Mouse (Mus musculus) heart, embryonic 11.5 days (tissue): Measurements from ENCODE around the gene Ssh2. TPM values are rescaled to one million over a fixed set of nuclear protein-coding genes. Genes with fewer than 3 reads are reported as not detected.

Source experiments
- ATAC-seq: fragments of 200-750 bp; cut with Nextera tagmentation; replicated peaks from 2 replicates; pipeline ENCODE4 v1.8.0; 2017; ENCODE audit warnings: moderate library complexity; ENCODE audit not compliant: insufficient number of reproducible peaks, low FRiP score, low TSS enrichment
- H3K27ac ChIP-seq: fragments of 300-500 bp; sonication (generic); 2 replicates; pipeline ENCODE4 v1.5.1; 2014; ENCODE audit warnings: mild to moderate bottlenecking, low read depth, low read length
- H3K27me3 ChIP-seq: fragments of 300-500 bp; sonication (generic); 2 replicates; pipeline ENCODE4 v1.6.1; 2014; ENCODE audit warnings: mild to moderate bottlenecking, low read length, mixed read lengths; ENCODE audit not compliant: control insufficient read depth, insufficient read depth
- H3K36me3 ChIP-seq: fragments of 300-500 bp; sonication (generic); 2 replicates; pipeline ENCODE4 v1.6.1; 2014; ENCODE audit warnings: mild to moderate bottlenecking, low read length, moderate library complexity, mixed read lengths; ENCODE audit not compliant: control insufficient read depth, insufficient read depth
- H3K4me1 ChIP-seq: fragments of 300-500 bp; sonication (generic); 2 replicates; pipeline ENCODE4 v1.6.1; 2014; ENCODE audit warnings: low read length; ENCODE audit not compliant: control insufficient read depth, insufficient read depth
- H3K4me2 ChIP-seq: fragments of 300-500 bp; sonication (generic); 2 replicates; pipeline ENCODE4 v1.6.1; 2014; ENCODE audit warnings: mild to moderate bottlenecking, moderate library complexity
- H3K4me3 ChIP-seq: fragments of 300-500 bp; sonication (generic); 2 replicates; pipeline ENCODE4 v1.5.1; 2014; ENCODE audit warnings: low read depth, low read length
- H3K9ac ChIP-seq: fragments of 300-500 bp; sonication (generic); 2 replicates; pipeline ENCODE4 v1.6.1; 2014; ENCODE audit warnings: mild to moderate bottlenecking, low read depth, low read length, moderate library complexity
- H3K9me3 ChIP-seq: fragments of 300-500 bp; sonication (generic); replicated peaks from 2 replicates; pipeline ENCODE4 v1.6.1; 2016; ENCODE audit warnings: low read length; ENCODE audit not compliant: control insufficient read depth
- WGBS: fragments of 180-500 bp; shearing (Covaris S2); extraction: QIAGEN DNeasy Blood & Tissue Kit; methylation state at CpG from one replicate; pipeline ENCODE4 v1.1.7; 2014; ENCODE audit not compliant: insufficient replicate concordance; 5-methylcytosine and 5-hydroxymethylcytosine counted together
- polyA plus RNA-seq: library from polyadenylated mRNA; unstranded; fragments of >200 nt; fragmentation: Nextera tagmentation; extraction: Ambion mirVana; gene quantifications from 2 replicates; pipeline ENCODE4 v1.2.1, GENCODE M21; 2014

The Ssh2 gene
- polyA plus RNA-seq, 1 experiment from 2014 or later = 22.8 TPM

DNA sequence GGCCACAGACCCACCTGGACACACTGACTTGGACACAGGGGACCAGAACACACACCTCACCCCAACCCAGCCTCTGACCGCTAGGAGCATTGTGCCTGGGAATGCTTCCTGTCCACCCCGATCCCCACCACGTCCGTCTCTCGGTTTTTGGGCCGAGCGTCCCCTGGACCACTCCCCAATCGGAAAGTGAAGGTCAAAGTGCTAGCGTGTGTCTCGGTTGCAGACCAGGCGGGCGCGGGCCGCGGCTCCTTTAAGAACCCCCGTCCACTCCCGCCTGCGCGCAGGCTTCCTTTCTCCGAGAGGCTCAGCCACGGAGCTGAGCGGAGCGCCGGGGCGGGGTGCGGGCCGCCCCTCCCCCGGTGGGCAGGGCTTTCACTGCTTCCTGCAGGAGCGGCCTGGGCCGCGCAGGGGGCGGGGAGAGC is 276.8 kb downstream of the Ssh2 start:
- H3K4me2 ChIP-seq = peak overlapping the region; percentile 85
- peak overlapping the region; percentile 89 for H3K9ac ChIP-seq
- H3K4me1 ChIP-seq = peaks cover 57% of the 10 kb centered on the region
- peak overlapping the region; percentile 97 for H3K4me3 ChIP-seq
- no peaks in the 10 kb centered on the region for H3K9me3 ChIP-seq
- under 1% methylated on average over 28 of the region's 32 CpGs for WGBS
- ATAC-seq = peak; percentile 81
- peaks cover 6% of the 10 kb centered on the region; the same call in 1 of the 2 replicates for H3K27me3 ChIP-seq
- H3K27ac ChIP-seq = peak overlapping the region; percentile 76
- no peaks in the 10 kb centered on the region for H3K36me3 ChIP-seq

- no peak for ATAC-seq
- peaks cover 62% of the 10 kb centered on the region for H3K4me1 ChIP-seq
- WGBS = 2% methylated on average over 54 of the region's 74 CpGs
Measured at GRCm38 (mm10) chr11:77493512-77494343, 277.6 kb downstream of the Ssh2 start, which contains the start of gene Git1. TSS of gene Git1 (plus strand) at chr11:77493562.

GRCm38 (mm10) chr11:77494344-77494676 is 278.2 kb downstream of the Ssh2 start:
- H3K27me3 ChIP-seq = no peaks in the 10 kb centered on the region
- peaks cover 63% of the 10 kb centered on the region for H3K4me1 ChIP-seq
- H3K9ac ChIP-seq = peak overlapping the region; percentile 89
- ATAC-seq = no peak
- peak overlapping the region; percentile 76 for H3K27ac ChIP-seq
- H3K36me3 ChIP-seq = no peaks in the 10 kb centered on the region
- H3K4me2 ChIP-seq = peak overlapping the region; percentile 85
- WGBS = 27% methylated on average over 4 of the region's 4 CpGs
- no peaks in the 10 kb centered on the region for H3K9me3 ChIP-seq
- H3K4me3 ChIP-seq = peak overlapping the region; percentile 97

More at GRCm38 (mm10) chr11:77493512-77494343, 277.6 kb downstream of the Ssh2 start, which contains the start of gene Git1:
- Histone ChIP-seq H3K4me3 (peak within 1 kb of the TSS; percentile 97), H3K36me3 (no peaks in the 10 kb centered on the region), H3K27me3 (peaks cover 2% of the 10 kb centered on the region; the same call in 1 of the 2 replicates), H3K27ac (peak within 1 kb of the TSS; percentile 76), H3K9ac (peak within 1 kb of the TSS; percentile 89), H3K9me3 (no peaks in the 10 kb centered on the region), H3K4me2 (peak within 1 kb of the TSS; percentile 85)

DNA sequence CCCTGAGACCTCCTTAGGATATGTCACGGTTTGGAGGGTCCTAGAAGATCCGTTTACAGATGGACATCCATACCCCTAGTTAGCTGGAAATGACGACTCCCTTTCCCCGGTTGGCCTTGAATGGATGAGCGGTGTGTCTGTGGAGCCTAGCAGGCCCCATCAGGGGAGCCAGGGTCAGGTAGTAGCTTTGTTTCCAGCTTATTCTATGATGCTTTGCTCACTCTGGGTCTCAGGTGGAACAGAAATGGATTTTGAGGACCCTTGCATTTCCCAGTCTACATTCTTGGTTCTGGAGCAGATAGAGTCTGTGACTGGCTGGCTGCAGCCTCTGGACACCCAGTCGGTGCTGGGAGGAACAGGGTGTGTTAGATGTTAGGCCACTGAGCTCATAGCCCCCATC is 278.7 kb downstream of the Ssh2 start:
- ATAC-seq = no peak
- peaks cover 63% of the 10 kb centered on the region for H3K4me1 ChIP-seq

DNA sequence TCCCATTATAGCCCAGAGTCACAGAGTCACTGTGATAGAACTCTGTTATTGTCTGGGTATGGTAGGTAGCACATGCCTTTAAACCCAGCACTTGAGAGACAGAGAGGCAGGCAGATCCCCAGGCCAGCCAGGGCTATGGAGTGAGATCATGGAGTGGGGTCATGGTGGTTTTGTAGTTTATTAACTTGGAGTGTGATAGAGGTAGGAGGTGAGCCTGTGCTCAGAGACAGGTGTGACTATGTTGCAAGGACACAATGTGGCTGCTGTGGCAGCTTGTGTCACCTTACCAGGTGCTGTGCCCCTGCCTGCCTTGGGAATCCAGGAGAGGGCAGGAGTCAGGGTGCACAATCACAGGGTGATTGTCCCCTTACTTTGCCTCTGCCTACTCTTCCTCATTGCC is 279.4 kb downstream of the Ssh2 start:
- peaks cover 7% of the 10 kb centered on the region for H3K36me3 ChIP-seq
- no peak overlapping the region for H3K9ac ChIP-seq
- H3K27ac ChIP-seq = no peak overlapping the region
- H3K4me3 ChIP-seq = no peak overlapping the region
- peak overlapping the region; percentile 85; the same call in 1 of the 2 replicates for H3K4me2 ChIP-seq
- H3K4me1 ChIP-seq = peaks cover 57% of the 10 kb centered on the region
- H3K27me3 ChIP-seq = no peaks in the 10 kb centered on the region
- no peak for ATAC-seq
- no peaks in the 10 kb centered on the region for H3K9me3 ChIP-seq

More for the DNA sequence above, 278.7 kb downstream of the Ssh2 start:
- Histone ChIP-seq H3K4me3 (peak overlapping the region; percentile 97), H3K9me3 (no peaks in the 10 kb centered on the region), H3K27me3 (no peaks in the 10 kb centered on the region), H3K36me3 (no peaks in the 10 kb centered on the region), H3K27ac (0 out of 2 replicates have a peak overlapping the region, but pooled peaks have one; percentile 18), H3K9ac (peak overlapping the region; percentile 89), H3K4me2 (peak overlapping the region; percentile 85)
- WGBS = 65% methylated on average over 6 of the region's 6 CpGs

DNA sequence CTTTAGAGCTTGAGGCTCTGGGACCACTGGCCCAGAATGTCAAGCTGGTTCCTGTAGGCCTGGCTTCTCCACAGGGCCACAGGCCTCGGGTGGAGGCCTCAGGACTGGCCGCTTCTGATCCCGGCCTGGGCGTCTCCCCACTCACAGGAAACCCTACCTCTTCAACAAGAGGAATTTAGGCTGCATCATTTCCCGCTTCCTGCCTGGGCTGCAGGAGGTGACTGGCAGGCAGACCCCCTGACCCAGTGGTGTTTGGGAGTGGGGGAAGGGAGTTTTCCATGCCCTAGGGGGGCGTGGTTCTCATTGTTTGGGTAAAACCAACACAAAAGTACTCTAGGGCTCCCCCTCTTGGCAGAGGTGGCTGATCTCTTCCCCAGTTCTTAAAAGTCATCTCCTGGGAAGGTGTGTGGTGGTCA is 281.3 kb downstream of the Ssh2 start:
- Histone ChIP-seq H3K4me2 (peak overlapping the region; percentile 41), H3K27me3 (no peaks in the 10 kb centered on the region), H3K9me3 (no peaks in the 10 kb centered on the region), H3K36me3 (peaks cover 12% of the 10 kb centered on the region), H3K4me3 (0 out of 2 replicates have a peak overlapping the region, but pooled peaks have one; percentile 5), H3K27ac (peak overlapping the region; percentile 94), H3K9ac (peak overlapping the region; percentile 58), H3K4me1 (peaks cover 45% of the 10 kb centered on the region)
- 0 out of 2 replicates have a peak, but pooled peaks have one; percentile 7 for ATAC-seq
- 25% methylated on average over 6 of the region's 6 CpGs for WGBS

- WGBS = 30% methylated on average over 4 of the region's 4 CpGs
- H3K4me1 ChIP-seq = peaks cover 44% of the 10 kb centered on the region
- H3K4me3 ChIP-seq = no peak overlapping the region; the same call in 1 of the 2 replicates
- ATAC-seq = no peak
- H3K27me3 ChIP-seq = no peaks in the 10 kb centered on the region
- H3K9ac ChIP-seq = peak overlapping the region; percentile 58
- peaks cover 16% of the 10 kb centered on the region for H3K36me3 ChIP-seq
- H3K9me3 ChIP-seq = no peaks in the 10 kb centered on the region
- peak overlapping the region; percentile 37 for H3K4me2 ChIP-seq
- peak overlapping the region; percentile 94 for H3K27ac ChIP-seq
Measured at GRCm38 (mm10) chr11:77497851-77498250, 281.8 kb downstream of the Ssh2 start.

DNA sequence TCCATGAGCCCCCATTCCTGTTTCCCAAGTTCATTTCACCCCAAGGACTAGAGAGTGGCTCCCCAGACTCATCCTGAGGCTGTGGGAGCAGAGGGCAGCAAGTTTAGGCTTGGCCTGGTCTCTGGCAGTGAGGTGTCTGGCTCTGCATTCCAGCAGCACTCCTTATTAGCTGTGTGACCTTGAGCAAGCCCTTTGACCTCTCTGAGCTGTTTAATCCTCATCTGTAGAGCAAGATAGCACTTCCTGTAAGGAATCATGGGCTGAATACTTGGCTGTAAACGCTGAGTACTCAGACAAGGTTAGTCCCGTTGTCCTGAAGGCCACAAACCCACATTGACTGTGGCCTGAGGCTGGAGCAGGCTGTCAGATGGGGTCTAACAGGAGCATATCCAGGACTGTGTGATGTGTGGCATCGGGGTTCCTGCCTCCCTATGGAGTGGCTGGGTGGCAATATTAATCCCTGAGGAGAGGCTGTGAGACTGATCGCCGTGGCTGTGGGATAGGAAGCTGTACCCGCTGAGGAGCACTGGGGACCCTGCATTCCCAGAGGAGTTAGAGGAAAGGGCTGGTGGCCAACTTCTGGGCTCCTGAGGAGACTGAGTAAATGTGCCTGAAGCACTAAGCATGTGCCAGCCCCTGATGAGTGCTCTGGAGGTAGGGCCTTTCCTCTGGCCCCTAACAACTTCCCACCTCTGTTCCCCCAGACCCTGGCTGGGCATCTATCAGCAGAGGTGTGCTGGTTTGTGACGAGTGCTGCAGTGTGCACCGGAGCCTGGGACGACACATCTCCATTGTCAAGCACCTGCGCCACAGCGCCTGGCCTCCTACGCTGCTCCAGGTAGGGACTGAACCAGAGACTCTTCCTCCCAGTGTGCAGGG is 282.4 kb downstream of the Ssh2 start:
- Histone ChIP-seq H3K9ac (peak overlapping the region; percentile 58), H3K4me2 (peak overlapping the region; percentile 37), H3K27ac (peak overlapping the region; percentile 94), H3K4me3 (no peak overlapping the region; the same call in 1 of the 2 replicates), H3K9me3 (no peaks in the 10 kb centered on the region), H3K36me3 (peaks cover 22% of the 10 kb centered on the region), H3K27me3 (no peaks in the 10 kb centered on the region), H3K4me1 (peaks cover 44% of the 10 kb centered on the region)
- ATAC-seq = no peak
- 67% methylated on average over 12 of the region's 12 CpGs for WGBS
